Mouse (Mus musculus) ES-Bruce4 (cell line): Measurements from ENCODE around the gene Fmnl2.

Source experiments
- CTCF ChIP-seq: IDR thresholded peaks from one replicate; pipeline ENCODE4 v1.8.1; 2011; ENCODE audit warnings: low read depth, low read length
- EP300 ChIP-seq: IDR thresholded peaks from 2 replicates; pipeline ENCODE4 v1.6.1; 2011; ENCODE audit warnings: low read depth, low read length; ENCODE audit not compliant: insufficient read depth
- POLR2A ChIP-seq: IDR thresholded peaks from one replicate; pipeline ENCODE4 v1.8.1; 2011; ENCODE audit warnings: low read length; ENCODE audit not compliant: insufficient read depth

GRCm38 (mm10) chr2:52966227-52966626, 108.6 kb downstream of the Fmnl2 start:
- TF ChIP-seq POLR2A = no peak
- no peak for TF ChIP-seq CTCF
- TF ChIP-seq EP300 = no peak
